Mouse (Mus musculus) skeletal muscle tissue, adult 2 months (tissue): Measurements from ENCODE around the gene Aldh5a1.
A peak's percentile ranks its signal among the peaks of the same experiment; 100 is the strongest.

Source experiments
- DNase-seq: peaks from one replicate; pipeline ENCODE4 v3.0.0-alpha.2; 2012; ENCODE audit warnings: low read depth, low spot score

Aldh5a1 gene

DNA sequence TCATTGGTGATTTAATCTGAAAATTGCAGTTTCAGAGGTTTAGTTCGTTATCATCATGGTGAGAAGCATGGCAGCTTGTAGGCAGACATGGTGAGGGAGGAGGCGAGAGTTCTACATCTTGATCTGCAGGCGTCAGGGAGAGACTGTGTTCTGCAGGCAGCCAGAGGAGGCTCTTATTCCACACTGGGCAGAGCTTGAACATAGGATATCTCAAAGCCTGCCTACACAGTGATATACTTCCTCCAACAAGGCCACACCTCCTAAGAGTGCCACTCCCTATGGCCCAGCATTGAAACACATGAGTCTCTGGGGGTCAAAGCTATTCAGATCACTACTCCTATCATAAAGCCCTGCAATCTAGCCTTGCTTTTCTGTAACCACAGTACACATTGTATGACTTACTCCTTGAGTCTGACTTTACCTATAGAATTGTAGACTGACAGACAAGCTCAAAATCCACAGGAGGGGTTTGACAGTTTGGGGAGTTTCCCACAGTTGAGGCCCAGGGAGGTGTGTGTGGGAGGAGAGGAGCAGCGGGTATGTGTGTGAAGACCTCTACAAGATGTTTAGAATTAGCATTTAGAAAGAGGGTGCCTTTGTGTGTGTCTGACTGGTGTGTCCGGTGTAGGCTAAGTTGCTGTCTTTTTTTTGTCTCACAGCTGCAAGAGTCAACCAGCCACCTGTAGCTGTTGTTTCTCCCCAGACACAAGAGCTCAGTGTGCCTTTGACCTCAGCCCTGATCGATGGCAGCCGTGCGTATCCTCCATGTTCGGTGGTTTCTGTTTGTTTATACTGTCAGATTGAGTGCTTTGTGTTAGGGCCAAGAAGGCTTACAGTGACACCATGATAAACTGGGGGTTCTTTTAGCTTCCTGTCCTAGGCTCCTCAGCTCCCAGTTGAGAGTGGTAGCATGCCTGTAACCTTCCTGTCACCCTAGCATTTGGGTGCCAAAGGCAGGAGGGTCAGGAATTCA lies 70.7 kb downstream of the Aldh5a1 start:
- DNase-seq, result no peak

DNA sequence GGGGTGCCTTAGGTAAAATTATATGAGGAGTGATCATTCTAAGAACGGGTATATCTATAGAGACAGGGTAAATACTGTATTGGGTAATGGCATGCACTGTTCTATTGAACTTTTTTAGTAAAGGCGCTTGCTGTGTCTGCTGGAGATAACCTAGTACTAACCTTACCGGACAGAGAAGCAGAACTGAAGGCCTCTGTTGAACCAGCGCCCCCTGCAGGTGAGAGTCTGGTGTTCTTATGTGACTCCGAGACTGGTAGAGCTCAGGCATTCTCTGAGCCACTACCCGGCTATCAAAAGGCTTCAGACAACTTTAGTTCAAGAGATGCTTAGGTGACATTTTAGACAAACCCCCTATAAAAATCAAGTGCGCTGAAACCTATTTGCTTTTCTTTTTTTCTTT lies 74.9 kb downstream of the Aldh5a1 start:
- peak; percentile 16 for DNase-seq

DNA sequence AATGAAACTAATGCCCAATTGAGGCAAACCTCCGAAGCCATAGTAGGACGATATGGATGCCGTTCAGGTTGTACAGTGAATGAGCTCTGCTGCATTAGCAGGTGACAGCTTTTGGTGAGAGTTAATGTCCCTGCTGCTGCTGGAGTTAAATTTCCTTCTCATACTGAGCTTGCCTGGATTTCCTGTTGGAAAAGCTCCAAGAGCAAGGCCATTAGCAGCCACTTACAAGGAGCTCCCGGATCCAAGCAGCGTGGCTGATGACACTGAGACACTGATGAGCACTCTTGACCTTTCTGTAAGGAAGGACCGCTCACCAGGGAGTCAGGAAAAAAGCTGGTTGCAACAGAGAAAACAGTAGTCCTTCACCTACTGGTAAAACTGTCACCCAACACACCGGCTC lies 75.4 kb downstream of the Aldh5a1 start:
- no peak for DNase-seq

DNA sequence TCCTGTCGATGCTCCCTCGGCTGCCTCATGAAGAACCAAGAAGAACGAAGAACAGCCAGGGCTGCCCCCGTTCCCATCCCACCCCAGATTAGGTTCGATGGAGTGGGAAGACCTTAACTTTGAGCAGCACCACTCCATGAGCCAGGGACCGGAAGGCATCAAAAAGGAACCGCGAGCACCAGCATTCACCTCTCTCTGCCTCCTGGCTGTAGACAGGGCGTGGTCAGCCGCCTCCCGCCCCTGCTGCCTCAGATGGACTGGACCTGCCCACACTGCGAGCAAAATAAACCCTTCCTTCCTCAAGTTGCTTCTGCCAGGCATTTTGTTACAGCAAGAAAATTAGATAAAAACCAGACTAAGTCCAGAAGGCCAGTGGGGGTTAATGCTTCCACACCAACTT lies 76.4 kb downstream of the Aldh5a1 start:
- no peak for DNase-seq

DNA sequence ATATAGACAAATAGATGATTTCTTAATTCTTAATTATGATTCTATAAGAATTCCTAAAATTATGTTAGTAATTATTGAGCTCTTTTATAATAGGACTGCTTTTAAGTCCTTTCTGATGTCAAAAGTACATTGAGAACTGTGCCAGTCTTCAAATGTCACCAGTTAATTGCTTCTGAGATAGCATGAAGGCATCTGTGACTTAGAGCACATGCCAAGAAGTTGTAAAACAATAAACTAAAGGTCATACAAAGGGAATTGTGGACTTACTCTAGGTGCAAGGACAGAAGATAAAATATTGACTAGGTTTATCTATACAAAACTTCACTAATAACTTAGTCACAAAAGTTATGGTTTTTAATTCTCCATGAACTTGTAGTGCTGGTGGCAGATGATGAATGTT lies 78.3 kb downstream of the Aldh5a1 start:
- DNase-seq, result no peak
